In genomic region chr2:43005686-43006085, GRCm38 (mm10) we compare ENCODE assay signal across 30 mouse cellular contexts.
DNase-seq lines count a peak whose midpoint lies in the region; ATAC-seq and TF ChIP-seq lines count a peak whose summit lies in the region.
"Had no signal": no experiment of that assay in that cellular context is flagged by ENCODE, and none has a peak within 500 bp of the region (broad histone marks: within the 10 kb centered on the region; RNA-seq: fewer than 3 reads in every experiment).

No protein-coding gene starts in this region.

- H3K27ac ChIP-seq in hindbrain, embryonic 11.5 days (ENCODE audit: low read depth, low read length), result no peak overlapping the region
- no peak overlapping the region for H3K27ac ChIP-seq in hindbrain, embryonic 14.5 days
- no peak overlapping the region for H3K27ac ChIP-seq in midbrain, embryonic 15.5 days
- no peak overlapping the region for H3K27ac ChIP-seq in liver, embryonic 11.5 days (ENCODE audit: low read depth, low read length)
- H3K27ac ChIP-seq: hindbrain, embryonic 12.5 days; limb, embryonic 13.5 days; liver, embryonic 13.5 days had no signal

- no peak for ATAC-seq in hindbrain, embryonic 11.5 days (ENCODE audit: low FRiP score)
- ATAC-seq in hindbrain, embryonic 14.5 days (ENCODE audit: low FRiP score), result no peak
- ATAC-seq in midbrain, embryonic 15.5 days (replicated peaks), result 0 out of 2 replicates have a peak, but pooled peaks have one; percentile 14
- no peak for ATAC-seq in liver, embryonic 11.5 days (replicated peaks; ENCODE audit: low FRiP score)
- ATAC-seq: inflammation-experienced regulatory T-cells, adult 6 months; Patski had no signal

- H3K4me2 ChIP-seq in hindbrain, embryonic 11.5 days (replicated peaks; ENCODE audit: low read depth, low read length), result no peak overlapping the region
- no peak overlapping the region for H3K4me2 ChIP-seq in hindbrain, embryonic 14.5 days (replicated peaks)
- no peak overlapping the region for H3K4me2 ChIP-seq in midbrain, embryonic 15.5 days
- no peak overlapping the region for H3K4me2 ChIP-seq in liver, embryonic 11.5 days
- H3K4me2 ChIP-seq: heart, embryonic 12.5 days; hindbrain, embryonic 12.5 days; limb, embryonic 13.5 days; liver, embryonic 13.5 days; lung, embryonic 14.5 days had no signal

- no peak for TF ChIP-seq POLR2A in brain, embryonic 14.5 days (IDR thresholded peaks at IDR 0.05; ENCODE audit: borderline replicate concordance, extremely low read depth, insufficient read depth, insufficient read length, poor library complexity, severe bottlenecking)

- no peak overlapping the region for H3K4me3 ChIP-seq in hindbrain, embryonic 11.5 days (ENCODE audit: low read depth, low read length)
- no peak overlapping the region for H3K4me3 ChIP-seq in hindbrain, embryonic 14.5 days (replicated peaks; ENCODE audit: low read length)
- H3K4me3 ChIP-seq in midbrain, embryonic 15.5 days, result no peak overlapping the region
- no peak overlapping the region for H3K4me3 ChIP-seq in liver, embryonic 11.5 days (ENCODE audit: low read depth, low read length)
- H3K4me3 ChIP-seq: heart, embryonic 12.5 days; hindbrain, embryonic 12.5 days; limb, embryonic 13.5 days; liver, embryonic 13.5 days; megakaryocyte, embryonic 14.5 days; myocyte had no signal

- peak; percentile 7 for DNase-seq in hindbrain, embryonic 11.5 days (ENCODE audit: low spot score)
- DNase-seq in hindbrain, embryonic 14.5 days (ENCODE audit: low spot score), result no peak
- peak; percentile 74 for DNase-seq in brain, embryonic 14.5 days (ENCODE audit: low read depth)
- peak; percentile 4 for DNase-seq in embryo, embryonic 9.5 days (ENCODE audit: extremely low spot score)
- DNase-seq in adrenal gland, postnatal 4 days (ENCODE audit: low spot score in 2 of 2), result no peak
- no peak for DNase-seq in liver, embryonic 11.5 days (ENCODE audit: low spot score)
- DNase-seq: adrenal gland, postnatal 36 days; cerebellum, adult 18-20 months; cerebellum, postnatal 14 days; gastrocnemius, postnatal 25 days; heart, adult 18-20 months; heart, postnatal 10 days; kidney, adult 18-20 months; layer of hippocampus, adult 9-11 months; liver, embryonic 13.5 days; lung, embryonic 14.5 days; lung, postnatal 36 days; right cerebral cortex, postnatal 4 days; thymus, adult 18-20 months; thymus, postnatal 4 days had no signal

- no peak overlapping the region for H3K9ac ChIP-seq in hindbrain, embryonic 11.5 days (ENCODE audit: low read depth, low read length)
- no peak overlapping the region for H3K9ac ChIP-seq in hindbrain, embryonic 14.5 days
- H3K9ac ChIP-seq in midbrain, embryonic 15.5 days, result no peak overlapping the region
- H3K9ac ChIP-seq in liver, embryonic 11.5 days (ENCODE audit: low read depth, low read length), result no peak overlapping the region
- H3K9ac ChIP-seq: heart, embryonic 12.5 days; hindbrain, embryonic 12.5 days; limb, embryonic 13.5 days; liver, embryonic 13.5 days; lung, embryonic 14.5 days had no signal

- H3K9me3 ChIP-seq in hindbrain, embryonic 11.5 days (ENCODE audit: control insufficient read depth, low read length), result no peaks in the 10 kb centered on the region
- no peaks in the 10 kb centered on the region for H3K9me3 ChIP-seq in hindbrain, embryonic 14.5 days (ENCODE audit: control insufficient read depth, low read length)
- no peaks in the 10 kb centered on the region for H3K9me3 ChIP-seq in midbrain, embryonic 15.5 days
- no peaks in the 10 kb centered on the region for H3K9me3 ChIP-seq in liver, embryonic 11.5 days (ENCODE audit: control insufficient read depth, low read length)
- H3K9me3 ChIP-seq: G1E; heart, embryonic 12.5 days; hindbrain, embryonic 12.5 days; limb, embryonic 13.5 days; liver, embryonic 13.5 days; megakaryocyte, embryonic 14.5 days had no signal

- no peaks in the 10 kb centered on the region for H3K4me1 ChIP-seq in hindbrain, embryonic 11.5 days (replicated peaks; ENCODE audit: control insufficient read depth, insufficient read depth, low read length)
- no peaks in the 10 kb centered on the region for H3K4me1 ChIP-seq in hindbrain, embryonic 14.5 days (replicated peaks; ENCODE audit: control insufficient read depth, insufficient read depth, low read length)
- H3K4me1 ChIP-seq in midbrain, embryonic 15.5 days, result 0 out of 2 replicates have a peak, but pooled peaks cover 4% of the 10 kb centered on the region
- no peaks in the 10 kb centered on the region for H3K4me1 ChIP-seq in liver, embryonic 11.5 days (replicated peaks; ENCODE audit: control insufficient read depth, insufficient read depth, low read length)
- H3K4me1 ChIP-seq: heart, embryonic 12.5 days; hindbrain, embryonic 12.5 days; limb, embryonic 13.5 days; liver, embryonic 13.5 days; megakaryocyte, embryonic 14.5 days had no signal

- H3K36me3 ChIP-seq in hindbrain, embryonic 11.5 days (ENCODE audit: control insufficient read depth, insufficient read depth, low read length), result no peaks in the 10 kb centered on the region
- no peaks in the 10 kb centered on the region for H3K36me3 ChIP-seq in hindbrain, embryonic 14.5 days (replicated peaks; ENCODE audit: control insufficient read depth, insufficient read depth)
- H3K36me3 ChIP-seq in midbrain, embryonic 15.5 days (replicated peaks), result no peaks in the 10 kb centered on the region
- no peaks in the 10 kb centered on the region for H3K36me3 ChIP-seq in liver, embryonic 11.5 days (ENCODE audit: control insufficient read depth, insufficient read depth, low read length)
- H3K36me3 ChIP-seq: G1E; heart, embryonic 12.5 days; hindbrain, embryonic 12.5 days; limb, embryonic 13.5 days; liver, embryonic 13.5 days had no signal

- WGBS in hindbrain, embryonic 11.5 days, result 27% methylated on average over 4 of the region's 4 CpGs
- 10% methylated on average over 4 of the region's 4 CpGs for WGBS in hindbrain, embryonic 14.5 days
- 11% methylated on average over 4 of the region's 4 CpGs for WGBS in midbrain, embryonic 15.5 days
- 74% methylated on average over 4 of the region's 4 CpGs for WGBS in liver, embryonic 11.5 days

- TF ChIP-seq CTCF in brain, embryonic 14.5 days (IDR thresholded peaks at IDR 0.05; ENCODE audit: borderline replicate concordance, extremely low read depth, insufficient read depth, insufficient read length), result no peak

- H3K27me3 ChIP-seq in hindbrain, embryonic 11.5 days (ENCODE audit: control insufficient read depth, insufficient read depth, low read length), result no peaks in the 10 kb centered on the region
- no peaks in the 10 kb centered on the region for H3K27me3 ChIP-seq in hindbrain, embryonic 14.5 days (ENCODE audit: control insufficient read depth, insufficient read depth, low read length)
- no peaks in the 10 kb centered on the region for H3K27me3 ChIP-seq in midbrain, embryonic 15.5 days (replicated peaks)
- H3K27me3 ChIP-seq in liver, embryonic 11.5 days (replicated peaks; ENCODE audit: control insufficient read depth, insufficient read depth, low read length), result no peaks in the 10 kb centered on the region
- H3K27me3 ChIP-seq: CH12.LX; heart, embryonic 12.5 days; hindbrain, embryonic 12.5 days; limb, embryonic 13.5 days; liver, embryonic 13.5 days; megakaryocyte, embryonic 14.5 days had no signal

Comparison
In these comparisons a context has a peak if more than half of its experiments do, and no peak if none do; other contexts are left out.
1. DNase-seq: peak in hindbrain, embryonic 11.5 days (single experiment), brain, embryonic 14.5 days (single experiment) and embryo, embryonic 9.5 days (single experiment); none in hindbrain, embryonic 14.5 days (single experiment), adrenal gland, postnatal 4 days (0 of 2) and liver, embryonic 11.5 days (single experiment).